Mouse (Mus musculus) ES-Bruce4 (cell line): ENCODE measurements around the gene Katna1.
A peak's percentile ranks its signal among the peaks of the same experiment; 100 is the strongest.

Experiments used
- CTCF ChIP-seq: IDR thresholded peaks from one replicate; pipeline ENCODE4 v1.8.1; 2011; ENCODE audit warnings: low read depth, low read length
- EP300 ChIP-seq: IDR thresholded peaks from 2 replicates; pipeline ENCODE4 v1.6.1; 2011; ENCODE audit warnings: low read depth, low read length; ENCODE audit not compliant: insufficient read depth
- POLR2A ChIP-seq: IDR thresholded peaks from one replicate; pipeline ENCODE4 v1.8.1; 2011; ENCODE audit warnings: low read length; ENCODE audit not compliant: insufficient read depth

- no peak for TF ChIP-seq CTCF
- peak; percentile 43 for TF ChIP-seq POLR2A
- no peak for TF ChIP-seq EP300
These were observed 45.0 kb upstream of the Katna1 start, which contains the start of the genes Pcmt1 and Lats1 for GRCm38 (mm10) chr10:7680731-7681301.
